Mouse (Mus musculus) ovary, postnatal 14 days (tissue): ENCODE measurements around the gene Gm8281.
"Not testable (repeated sequence)": the region's sequence is repeated elsewhere in the genome, so short reads cannot be mapped to it uniquely, and the experiment has no call there.

Experiments used
- DNase-seq: peaks from one replicate; pipeline ENCODE4 v3.0.0; 2022; ENCODE audit warnings: low spot score

Gene Gm8281

GRCm38 (mm10) chr14:5070611-5071490 is at the start of gene Gm8281:
TSS of gene Gm8281 (plus strand) at chr14:5071040.
- DNase-seq, result not testable (repeated sequence)

- not testable (repeated sequence) for DNase-seq
Measured at GRCm38 (mm10) chr14:5050329-5050728, 20.5 kb upstream of the Gm8281 start, which contains the start of gene 4930555G01Rik. TSS of gene 4930555G01Rik (plus strand) at chr14:5050629.

GRCm38 (mm10) chr14:5131219-5131618 is 60.4 kb downstream of the Gm8281 start, which contains the start of gene Gm8279:
TSS of gene Gm8279 (plus strand) at chr14:5131519.
- not testable (repeated sequence) for DNase-seq
